Mouse (Mus musculus): ENCODE results near the gene Gna12.

The Gna12 gene

DNA sequence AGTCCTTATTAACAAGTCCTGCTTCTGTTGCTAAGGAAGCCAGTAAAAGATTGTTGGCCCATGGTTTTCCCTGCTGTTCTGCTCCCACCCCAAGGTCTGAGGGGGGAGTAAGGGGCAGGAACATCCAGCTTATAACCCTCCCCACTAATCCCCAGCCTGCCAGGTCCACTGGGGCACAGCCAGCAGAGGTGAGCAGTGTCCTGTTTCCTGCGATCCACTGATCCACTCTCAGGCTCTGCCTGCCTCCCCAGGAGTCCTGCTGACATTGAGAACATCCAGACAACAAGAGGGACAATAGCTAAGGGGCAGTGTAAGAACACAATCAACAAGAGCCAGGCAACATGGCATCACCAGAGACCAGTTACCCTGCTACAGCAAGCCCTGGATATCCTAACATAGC, 3.4 kb downstream of the Gna12 start:
- DNase-seq = no peak

DNA sequence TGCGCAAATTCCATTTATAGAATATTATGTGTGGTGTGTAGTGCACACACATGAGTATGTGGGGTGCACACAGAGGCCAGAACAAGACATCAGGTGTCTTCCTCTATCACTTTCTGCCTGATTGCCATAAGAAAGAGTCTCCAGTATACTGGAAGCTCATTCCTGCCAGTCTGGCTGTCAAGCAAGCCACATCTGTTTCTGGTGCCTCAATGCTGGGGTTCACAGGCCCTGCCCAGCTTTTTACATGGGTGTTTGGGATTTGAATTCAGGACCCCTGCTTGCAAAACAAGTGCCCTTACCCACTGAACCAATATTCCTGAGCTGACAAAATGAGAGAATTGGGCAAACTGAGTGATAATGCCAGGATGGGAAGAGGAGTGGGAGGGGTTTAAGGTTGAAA, 4.1 kb downstream of the Gna12 start:
- no peak for DNase-seq

DNA sequence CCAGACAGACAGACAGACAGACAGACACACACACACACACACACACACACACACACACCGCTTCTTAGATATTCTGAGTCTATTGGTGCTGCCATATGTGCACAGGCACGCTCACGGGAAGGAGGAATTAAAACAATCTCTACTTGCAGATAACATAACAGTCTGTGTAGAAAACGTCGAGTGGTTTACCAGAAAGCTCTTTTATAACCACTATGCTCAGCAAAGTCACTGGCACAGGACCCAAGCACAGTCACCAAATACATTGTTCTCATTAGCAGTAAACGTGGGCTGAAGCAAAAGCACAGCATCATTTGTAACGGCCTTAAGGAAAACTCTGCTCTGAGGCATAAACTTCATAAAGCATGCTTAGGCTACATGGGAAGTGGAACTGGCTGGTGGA, 6.1 kb downstream of the Gna12 start:
- no peak for DNase-seq

DNA sequence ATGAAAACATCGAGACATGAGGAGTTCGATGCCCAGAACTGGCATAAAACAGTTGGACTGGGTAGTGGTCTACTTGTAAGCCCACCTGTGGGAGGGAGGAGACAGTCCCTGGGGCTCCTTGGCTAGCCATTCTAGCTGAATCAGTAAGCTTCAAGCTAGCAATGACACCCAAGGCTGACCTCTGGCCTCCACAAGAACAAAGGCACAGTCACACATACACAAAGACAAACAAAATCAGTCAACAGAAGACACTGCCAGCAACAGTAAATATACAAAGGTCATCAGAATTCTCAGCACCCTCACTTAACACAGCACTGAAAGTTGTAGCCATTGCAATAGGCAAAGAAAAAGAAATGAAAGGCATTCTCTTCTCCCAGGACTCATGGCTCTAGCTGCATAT, 6.8 kb downstream of the Gna12 start:
- no peak for DNase-seq

DNA sequence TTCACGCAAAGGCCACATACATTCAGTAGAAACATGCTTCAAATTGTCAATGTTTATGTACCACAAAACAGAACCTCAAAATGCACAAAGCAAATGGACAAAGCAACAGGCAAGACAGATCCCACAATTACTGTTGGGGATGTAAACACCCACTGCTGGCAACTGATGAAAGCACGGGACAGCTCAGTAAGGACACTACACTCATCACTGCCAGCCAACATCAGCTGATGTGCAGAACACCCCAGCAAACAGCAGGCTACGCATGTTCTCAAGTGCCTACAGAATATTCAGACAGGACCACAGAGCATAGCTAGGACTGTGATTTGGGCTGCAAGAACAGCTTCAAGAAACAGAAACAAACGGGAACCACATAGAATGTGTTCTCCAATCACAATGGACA, 8.3 kb downstream of the Gna12 start:
- DNase-seq = peak; percentile 72

DNA sequence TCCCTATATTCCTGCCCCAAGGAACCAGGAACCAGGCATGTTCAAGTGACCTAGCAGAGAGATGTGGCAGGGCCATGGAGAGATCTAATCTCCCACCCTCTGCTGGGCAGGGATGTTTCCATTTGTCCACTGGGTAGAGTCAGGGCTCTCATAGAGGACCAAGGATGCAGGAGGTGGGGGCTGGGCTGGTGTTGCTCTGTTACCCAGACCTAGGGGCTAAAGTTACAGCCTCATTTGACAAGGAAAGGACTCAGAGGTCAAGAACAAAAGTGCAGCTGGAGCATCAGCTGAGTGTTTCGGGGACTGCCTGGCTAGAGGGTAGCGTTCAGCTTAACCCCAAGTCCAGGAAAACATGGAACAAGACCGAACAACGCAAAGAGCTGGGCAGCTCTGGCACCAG, 9.7 kb downstream of the Gna12 start:
- no peak for DNase-seq

DNA sequence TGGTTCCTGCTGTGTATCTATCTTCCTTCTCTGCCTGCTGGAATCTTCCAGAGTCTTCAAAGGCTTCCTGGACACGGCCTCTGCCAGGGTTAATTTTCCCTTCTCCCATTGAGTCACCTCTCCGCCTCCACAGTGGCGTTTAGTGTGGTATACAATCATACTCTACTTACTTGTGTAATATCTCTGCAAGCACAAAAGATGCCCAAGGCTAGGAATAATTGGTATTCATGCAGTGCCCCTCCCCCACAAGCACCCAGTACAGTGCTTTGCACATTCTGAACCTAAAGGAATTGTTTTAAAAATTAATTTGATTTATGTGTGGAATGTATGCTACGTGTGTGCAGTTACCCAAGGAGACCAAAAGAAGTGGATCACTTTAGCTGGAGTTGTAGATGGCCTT, 10.6 kb downstream of the Gna12 start:
- no peak for DNase-seq

DNA sequence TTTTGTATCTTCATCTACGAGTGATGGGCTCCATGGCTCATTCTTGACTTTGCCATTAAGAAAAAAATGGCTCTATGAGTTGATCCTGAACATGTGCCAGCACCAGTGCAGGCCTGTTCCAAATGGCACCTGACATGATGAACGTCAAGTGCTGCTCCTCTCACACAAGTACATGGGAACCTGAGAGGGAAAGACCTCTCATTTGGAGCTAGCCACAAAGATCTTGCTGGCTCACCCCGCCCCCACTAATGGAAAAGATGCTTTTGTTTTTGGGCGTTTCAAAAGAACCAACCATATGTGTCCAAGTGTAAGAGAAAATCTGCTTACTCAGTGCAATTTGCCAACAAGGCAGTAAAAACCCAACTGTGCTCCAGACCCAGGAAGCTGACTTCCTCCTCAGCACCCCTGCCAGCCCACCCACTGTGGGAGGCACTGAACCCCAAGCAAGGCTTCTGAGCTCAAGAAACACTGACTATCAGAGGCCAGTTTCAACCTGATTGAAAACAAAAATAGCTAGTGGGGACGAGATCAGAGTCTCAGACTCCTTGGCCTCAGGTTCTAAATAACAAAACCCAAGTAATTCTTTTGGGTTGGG, 11.7 kb downstream of the Gna12 start:
- no peak for DNase-seq

DNA sequence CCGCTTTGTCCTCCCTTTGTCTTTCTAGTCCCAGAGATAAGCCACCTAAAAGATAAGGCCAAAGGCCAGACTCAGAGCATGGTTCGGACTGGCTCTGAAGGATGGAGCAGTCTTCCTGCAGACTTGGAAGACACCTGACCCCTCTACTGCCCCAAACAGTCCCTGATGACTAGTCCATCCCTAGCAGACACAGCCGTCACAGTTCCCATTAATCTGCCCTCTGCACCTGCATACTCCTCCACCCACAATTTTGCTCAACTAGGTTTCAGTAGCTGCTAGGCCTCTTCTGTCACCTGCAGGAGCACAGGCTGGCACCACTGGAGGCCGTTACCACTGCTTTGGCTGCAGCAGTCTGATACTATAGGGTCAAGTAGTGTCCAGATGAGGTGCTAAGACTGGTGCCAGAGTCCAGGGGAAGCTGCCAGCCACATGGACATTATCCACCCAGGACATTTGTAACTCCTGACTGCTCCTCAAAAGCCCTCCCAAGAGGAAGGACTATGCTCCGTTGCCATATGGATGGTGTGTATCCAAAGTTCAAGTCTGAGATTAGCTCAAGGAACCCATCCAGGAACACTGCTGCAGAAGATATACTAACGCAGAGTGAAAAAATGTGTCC, 13.2 kb downstream of the Gna12 start:
- no peak for DNase-seq

DNA sequence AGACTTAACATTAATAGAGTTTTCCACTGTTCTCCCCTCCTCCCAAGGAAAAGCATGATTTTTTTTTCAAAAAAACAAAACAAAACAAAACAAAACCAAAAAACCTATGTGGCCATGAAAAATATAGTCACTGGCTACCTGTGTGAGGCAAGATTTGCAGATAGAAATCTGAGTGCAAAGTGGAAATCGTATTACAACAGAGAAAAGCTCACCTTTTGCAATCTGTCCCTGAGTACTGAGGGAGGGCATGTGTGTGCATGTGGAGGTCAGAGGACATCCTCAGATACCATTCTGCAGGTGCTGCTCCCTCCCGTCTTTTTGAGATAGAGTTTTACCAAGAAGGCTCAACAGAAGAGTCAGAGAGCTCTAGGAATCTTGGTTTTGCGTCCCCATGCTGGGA, 14.2 kb downstream of the Gna12 start:
- no peak for DNase-seq

DNA sequence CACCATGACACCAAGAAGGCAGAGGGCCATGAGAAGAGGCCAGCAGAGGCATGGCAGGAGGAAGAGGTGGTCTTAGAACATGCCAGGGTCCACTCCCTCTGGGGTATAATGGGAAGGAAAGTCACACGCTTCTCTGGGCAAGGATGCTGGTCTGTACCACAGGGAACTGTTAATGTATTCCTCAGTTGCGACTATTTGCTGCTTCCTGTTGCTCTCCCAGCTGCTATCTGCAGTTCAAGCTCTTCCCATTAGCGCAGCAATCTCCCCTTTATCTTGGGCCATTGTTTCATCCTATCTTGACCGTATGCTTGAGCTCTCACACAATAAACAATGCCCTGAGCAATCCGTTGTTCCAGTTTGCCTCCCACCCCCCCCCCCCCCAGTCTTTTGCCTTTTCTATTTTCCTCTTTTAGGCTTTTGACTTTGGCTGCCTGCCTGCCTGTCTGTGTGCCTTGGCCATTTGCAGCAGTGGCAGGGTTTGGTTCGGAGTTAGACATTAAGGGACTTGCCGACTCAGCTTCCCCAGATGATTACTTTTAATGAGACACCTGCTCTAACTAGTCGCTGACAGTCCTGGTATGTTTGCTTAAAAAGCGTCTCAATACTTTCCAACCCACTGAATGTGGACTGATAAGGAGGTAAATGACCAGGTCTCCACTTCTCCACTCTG, 15.0 kb downstream of the Gna12 start:
- peak; percentile 68 for DNase-seq

DNA sequence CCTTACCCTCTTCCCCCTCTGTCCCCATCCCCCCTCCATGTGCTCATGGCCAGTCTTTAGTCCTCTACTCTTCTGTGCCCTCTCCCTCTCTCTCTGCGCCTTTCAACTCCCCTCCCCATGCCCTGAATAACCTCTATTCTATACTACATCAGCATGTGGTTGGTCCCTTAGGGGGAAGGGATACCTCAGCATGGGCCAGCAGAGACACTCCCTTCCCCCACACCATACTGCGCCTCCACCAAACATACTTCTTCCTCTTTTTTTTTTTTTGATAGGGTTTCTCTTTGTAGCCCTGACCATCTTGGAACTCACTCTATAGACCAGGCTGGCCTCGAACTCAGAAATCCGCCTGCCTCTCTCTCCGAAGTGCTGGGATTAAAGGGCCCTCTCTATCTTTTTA, 15.8 kb downstream of the Gna12 start:
- no peak for DNase-seq

DNA sequence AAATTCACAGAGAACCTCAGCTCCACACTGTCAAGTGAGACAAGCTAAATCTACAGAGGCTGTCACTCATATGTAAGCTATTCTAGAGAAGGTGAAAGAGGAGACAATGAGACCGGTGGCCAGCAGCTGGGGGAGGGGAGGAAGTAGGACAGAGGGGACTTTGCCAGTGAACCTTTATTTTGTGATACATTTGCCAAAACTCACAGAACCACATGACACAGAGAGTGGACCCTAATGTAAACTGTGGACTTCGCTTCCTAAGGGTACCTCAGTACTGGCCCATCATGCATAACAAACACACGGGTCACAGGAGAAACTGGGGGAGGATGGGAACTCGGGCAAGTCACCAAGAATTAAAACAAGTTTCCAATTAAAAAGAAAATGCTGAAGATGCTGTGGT, 17.5 kb downstream of the Gna12 start:
- peak; percentile 23 for DNase-seq

DNA sequence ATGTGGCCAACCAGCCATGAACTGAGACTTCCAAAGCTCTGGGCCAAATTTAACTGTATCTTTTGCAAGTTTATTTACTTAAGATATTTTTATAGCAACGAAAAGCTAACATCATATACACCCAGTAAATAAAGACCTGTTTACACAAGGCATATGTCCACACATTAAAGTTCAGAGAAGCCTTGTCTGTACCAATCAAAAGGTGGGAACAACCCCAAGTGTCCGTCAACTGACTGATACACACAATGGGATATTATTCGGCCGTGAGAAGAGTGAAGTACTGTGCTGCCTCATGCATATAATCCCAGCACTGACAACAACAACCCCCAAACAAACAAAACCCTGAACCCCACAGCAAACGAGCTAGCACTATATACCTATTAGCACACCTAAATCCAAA, 18.2 kb downstream of the Gna12 start:
- no peak for DNase-seq

DNA sequence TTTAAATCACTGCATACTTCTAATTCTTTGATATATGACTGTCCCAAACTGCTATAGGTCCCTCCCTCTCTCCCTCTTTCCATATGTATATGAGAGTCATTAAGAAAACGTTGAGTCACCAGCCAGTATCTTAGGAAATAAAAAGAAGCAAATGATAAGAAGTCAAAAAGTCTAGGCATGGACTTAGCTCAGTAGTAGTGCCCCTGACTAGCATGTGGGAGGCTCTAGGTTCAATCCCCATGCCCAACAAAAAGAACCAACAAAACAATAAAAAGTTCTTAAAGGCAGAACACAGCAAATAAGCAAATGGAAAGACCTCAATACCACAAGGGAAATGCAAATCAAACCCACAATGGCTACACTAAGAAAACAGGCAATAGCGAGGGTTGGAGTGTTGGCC, 18.8 kb downstream of the Gna12 start:
- no peak for DNase-seq

DNA sequence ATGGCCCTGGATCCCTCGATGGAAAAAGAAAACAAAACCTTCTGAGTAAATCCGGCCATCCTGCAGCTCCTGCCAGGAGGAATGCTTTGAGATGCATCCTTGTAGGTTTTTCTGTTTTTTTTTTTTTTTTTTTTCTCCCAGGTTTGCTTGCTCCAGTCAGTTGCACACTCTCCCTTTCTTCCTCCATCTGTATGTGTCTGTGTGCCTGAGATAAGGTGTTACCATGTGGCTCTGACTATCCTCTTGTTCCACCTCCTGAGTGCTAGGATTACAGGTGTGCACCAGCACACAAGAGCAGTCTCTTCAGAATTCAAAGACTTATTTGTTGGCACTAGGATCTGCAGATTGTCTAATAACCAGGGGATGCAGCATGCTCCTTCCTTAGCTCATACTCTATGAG, 23.3 kb downstream of the Gna12 start:
- no peak for DNase-seq

DNA sequence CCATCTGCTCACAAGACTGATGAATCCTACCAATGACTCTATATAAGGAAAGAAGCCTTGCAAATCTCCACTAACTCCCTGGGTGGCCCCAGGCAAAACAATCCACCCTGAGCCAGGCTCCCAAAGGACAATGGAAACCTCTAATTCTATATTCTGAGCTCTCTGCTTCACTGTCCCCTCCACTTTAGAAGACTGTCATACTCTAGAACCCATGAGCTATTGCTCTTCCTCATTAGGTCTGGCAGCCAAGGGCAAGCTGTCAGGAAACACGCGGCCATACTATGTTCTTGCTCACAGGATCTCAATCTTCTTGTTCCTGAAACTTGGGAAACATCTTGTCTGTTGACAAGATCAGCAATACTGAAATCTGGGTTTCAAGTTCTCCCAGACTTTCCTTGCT, 24.0 kb downstream of the Gna12 start:
- no peak for DNase-seq

DNA sequence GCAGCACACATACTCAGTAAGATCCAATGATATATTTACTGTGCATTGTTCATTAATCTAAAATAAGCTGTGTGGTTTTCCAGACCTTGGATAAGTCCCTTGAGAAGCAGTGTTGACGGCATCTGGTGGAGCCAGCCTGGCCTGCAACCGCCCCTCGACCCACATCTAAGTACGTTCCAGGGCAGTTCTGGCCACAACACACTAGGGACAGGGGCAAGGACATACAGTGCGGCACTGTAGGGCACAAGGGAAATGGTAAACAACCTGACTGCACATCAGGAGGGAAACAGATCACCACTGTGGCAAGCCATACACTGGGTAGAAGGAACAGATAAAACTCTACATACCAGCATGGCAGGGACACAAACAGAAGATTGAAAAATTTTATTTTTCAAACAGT, 28.4 kb downstream of the Gna12 start:
- DNase-seq = no peak

DNA sequence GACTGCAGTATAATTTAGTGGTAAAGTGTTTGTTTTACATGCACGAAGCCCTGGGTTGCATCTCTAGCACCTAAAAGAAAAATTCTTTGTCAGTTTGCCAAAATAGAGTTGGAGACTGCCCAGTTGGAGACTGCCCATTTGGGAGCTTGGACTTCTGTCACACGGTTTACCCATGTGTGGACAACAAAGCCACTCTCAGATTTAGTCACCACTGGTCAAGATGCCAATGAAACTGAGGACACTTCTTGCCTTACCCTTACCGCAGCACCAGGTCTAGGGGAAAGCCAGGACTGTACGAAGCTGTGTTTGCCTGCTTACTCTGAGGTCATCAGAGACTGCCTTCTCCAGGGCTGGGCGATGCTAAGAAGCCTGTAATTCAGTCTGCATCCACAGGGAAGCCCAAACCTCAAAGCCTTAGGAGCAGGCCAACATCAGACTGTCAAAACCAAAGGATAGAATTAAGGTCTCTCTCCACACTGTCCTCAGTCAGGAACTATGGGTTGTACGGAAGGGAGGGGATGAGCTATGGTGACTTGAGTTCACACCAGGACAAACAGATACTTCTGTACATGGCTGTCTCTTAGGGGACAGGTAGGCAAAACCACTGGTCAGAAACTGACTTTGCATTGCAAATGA, 29.8 kb downstream of the Gna12 start:
- DNase-seq = peak; percentile 61

DNA sequence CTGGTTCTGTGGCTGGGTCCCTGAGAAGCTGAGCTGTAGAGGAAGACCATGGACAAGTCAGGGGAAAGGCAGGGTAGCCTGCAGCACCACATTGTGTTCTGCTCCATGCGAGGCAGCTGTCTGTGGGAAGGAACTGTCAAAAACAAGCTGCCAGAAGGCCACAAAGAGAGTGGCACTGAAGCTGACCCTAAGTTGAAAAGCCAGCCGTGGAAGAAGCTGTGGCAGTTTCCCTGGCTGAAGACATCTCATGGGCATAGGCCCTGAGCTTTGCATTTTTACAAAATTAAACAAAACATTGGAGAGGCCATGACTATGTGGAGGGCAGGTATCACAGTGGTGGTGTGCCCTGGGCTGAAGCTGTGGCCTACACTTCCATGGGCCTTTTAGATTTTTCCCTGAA, 31.0 kb downstream of the Gna12 start:
- DNase-seq = no peak

DNA sequence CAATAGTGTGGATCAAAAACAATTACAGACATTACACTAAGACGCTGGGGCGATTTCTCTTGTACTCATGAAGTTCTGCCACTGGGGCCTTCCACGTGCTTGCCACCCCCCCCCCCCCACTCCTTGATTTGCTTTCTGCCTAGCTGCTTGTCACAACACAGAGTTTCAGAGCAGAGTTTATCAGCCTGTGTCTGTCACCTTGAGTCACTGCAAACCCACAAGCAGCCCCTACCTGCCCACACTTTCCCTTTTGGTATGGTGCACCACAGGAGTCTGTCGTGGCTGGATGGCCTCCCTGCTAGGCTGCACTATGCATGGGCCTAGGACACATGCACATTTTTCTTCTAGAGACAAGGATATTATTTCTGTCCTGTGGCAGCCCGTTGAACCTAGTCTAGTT, 31.5 kb downstream of the Gna12 start:
- no peak for DNase-seq

DNA sequence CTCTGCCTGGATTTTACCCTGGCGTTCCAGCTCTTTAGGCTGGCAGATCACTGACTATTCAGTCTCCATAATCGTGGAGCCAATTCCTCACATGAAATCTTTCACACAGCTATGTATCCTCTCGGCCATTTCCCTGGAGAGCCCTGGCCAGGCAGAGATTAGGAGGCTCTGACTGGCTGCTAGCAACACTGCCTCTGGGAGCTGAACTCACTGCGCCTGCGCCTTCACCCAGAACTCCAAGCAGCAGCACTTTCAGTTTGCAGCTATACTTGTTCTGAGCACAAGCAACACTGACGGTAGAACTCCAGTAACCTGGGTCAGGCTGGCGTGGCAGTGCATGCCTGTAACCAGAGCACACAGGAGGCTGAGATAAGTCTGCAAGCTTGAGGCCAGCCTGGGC, 32.1 kb downstream of the Gna12 start:
- DNase-seq = peak; percentile 40

DNA sequence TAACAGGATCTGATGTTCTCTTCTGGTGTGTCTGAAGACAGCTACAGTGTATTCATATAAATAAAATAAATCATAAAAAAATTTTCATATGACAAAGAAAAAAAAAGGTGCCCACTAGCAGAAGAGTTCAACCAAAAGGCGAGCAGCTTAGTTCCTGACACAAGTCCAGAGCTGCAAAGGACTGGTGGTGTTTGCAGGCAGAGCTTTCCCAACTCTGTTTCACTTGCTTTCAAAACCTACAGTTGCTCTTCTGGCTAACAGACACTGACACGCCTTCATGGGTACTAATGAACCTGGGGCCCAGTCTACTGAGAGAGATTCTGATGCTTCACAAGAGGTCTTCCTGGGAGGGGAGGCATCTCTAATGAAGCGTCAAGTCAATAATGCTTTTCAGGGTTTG, 34.2 kb downstream of the Gna12 start:
- DNase-seq = no peak

DNA sequence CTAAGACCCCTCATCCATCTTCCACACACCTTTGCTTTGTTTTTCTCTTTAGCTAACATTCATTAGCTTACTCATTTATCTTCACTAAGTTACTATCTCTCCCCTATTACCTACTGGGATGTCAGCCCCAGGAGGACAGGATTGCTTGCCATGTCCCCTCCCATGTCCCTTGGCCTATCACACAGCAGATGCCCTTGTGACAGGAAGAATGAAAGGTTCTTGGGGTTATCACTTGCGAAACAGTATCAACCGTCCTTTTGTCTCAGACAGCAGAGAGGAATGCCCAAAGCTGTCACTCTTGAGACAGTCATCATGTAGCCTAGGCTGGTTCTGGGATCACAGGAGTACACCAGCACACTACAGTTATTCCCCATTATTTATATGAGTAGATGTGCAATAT, 35.1 kb downstream of the Gna12 start:
- DNase-seq = no peak

Measured in lung, postnatal 10 days (tissue).